Mouse (Mus musculus): ENCODE data around the gene Rbbp4. TPM values are rescaled to one million over a fixed set of nuclear protein-coding genes. Genes with fewer than 3 reads are reported as not detected.

Gene Rbbp4
- polyA plus RNA-seq (2012; rRNA removed): 46.1 and 51.5 TPM in 2 replicates

GRCm38 (mm10) chr4:129335216-129336074, at the start of gene Rbbp4, which contains the start of gene Zbtb8os:
TSS of gene Rbbp4 (minus strand) at chr4:129335370.
TSS of gene Zbtb8os (plus strand) at chr4:129335695.
- H3K36me3 ChIP-seq (ENCODE audit: control insufficient read depth, insufficient read depth, low read length): peaks cover 3% of the 10 kb centered on the region
- peak within 1 kb of the TSS; percentile 88 for H3K4me3 ChIP-seq (ENCODE audit: control insufficient read depth, low read depth, low read length)
- TF ChIP-seq POLR2A (IDR thresholded peaks at IDR 0.05; ENCODE audit: control insufficient read depth, low read depth, low read length) (peak; percentile 79), CTCF (IDR thresholded peaks at IDR 0.05; ENCODE audit: control insufficient read depth, insufficient read depth, insufficient replicate concordance, low read depth, low read length) (no peak)
- H3K4me1 ChIP-seq (ENCODE audit: control insufficient read depth, insufficient read depth, low read length): peaks cover 2% of the 10 kb centered on the region; the same call in 1 of the 2 replicates
- peak within 1 kb of the TSS; percentile 99 for H3K27ac ChIP-seq (ENCODE audit: control insufficient read depth, insufficient read depth, low read depth, low read length)
- H3K27me3 ChIP-seq (ENCODE audit: control insufficient read depth, insufficient read depth, low read length): no peaks in the 10 kb centered on the region

- no peaks in the 10 kb centered on the region for H3K27me3 ChIP-seq (ENCODE audit: control insufficient read depth, insufficient read depth, low read length)
- no peak overlapping the region for H3K27ac ChIP-seq (ENCODE audit: control insufficient read depth, insufficient read depth, low read depth, low read length)
- TF ChIP-seq POLR2A (IDR thresholded peaks at IDR 0.05; ENCODE audit: control insufficient read depth, low read depth, low read length) (no peak), CTCF (IDR thresholded peaks at IDR 0.05; ENCODE audit: control insufficient read depth, insufficient read depth, insufficient replicate concordance, low read depth, low read length) (no peak)
- H3K36me3 ChIP-seq (ENCODE audit: control insufficient read depth, insufficient read depth, low read length): no peaks in the 10 kb centered on the region
- peak overlapping the region; percentile 53 for H3K4me3 ChIP-seq (ENCODE audit: control insufficient read depth, low read depth, low read length)
- H3K4me1 ChIP-seq (ENCODE audit: control insufficient read depth, insufficient read depth, low read length): peaks cover 17% of the 10 kb centered on the region
Measured at GRCm38 (mm10) chr4:129384440-129384839, 49.3 kb upstream of the Rbbp4 start.

- Histone ChIP-seq H3K27ac (ENCODE audit: control insufficient read depth, insufficient read depth, low read depth, low read length) (no peak overlapping the region), H3K4me1 (ENCODE audit: control insufficient read depth, insufficient read depth, low read length) (peaks cover 17% of the 10 kb centered on the region), H3K36me3 (ENCODE audit: control insufficient read depth, insufficient read depth, low read length) (no peaks in the 10 kb centered on the region), H3K27me3 (ENCODE audit: control insufficient read depth, insufficient read depth, low read length) (no peaks in the 10 kb centered on the region), H3K4me3 (ENCODE audit: control insufficient read depth, low read depth, low read length) (peak overlapping the region; percentile 63)
- no peak for TF ChIP-seq CTCF (IDR thresholded peaks at IDR 0.05; ENCODE audit: control insufficient read depth, insufficient read depth, insufficient replicate concordance, low read depth, low read length)
Measured at GRCm38 (mm10) chr4:129383586-129383985, 48.4 kb upstream of the Rbbp4 start.

GRCm38 (mm10) chr4:129382488-129382887, 47.3 kb upstream of the Rbbp4 start:
- Histone ChIP-seq H3K4me3 (ENCODE audit: control insufficient read depth, low read depth, low read length) (peak overlapping the region; percentile 74), H3K36me3 (ENCODE audit: control insufficient read depth, insufficient read depth, low read length) (no peaks in the 10 kb centered on the region), H3K4me1 (ENCODE audit: control insufficient read depth, insufficient read depth, low read length) (peaks cover 20% of the 10 kb centered on the region), H3K27ac (ENCODE audit: control insufficient read depth, insufficient read depth, low read depth, low read length) (peak overlapping the region; percentile 51), H3K27me3 (ENCODE audit: control insufficient read depth, insufficient read depth, low read length) (no peaks in the 10 kb centered on the region)
- no peak for TF ChIP-seq POLR2A (IDR thresholded peaks at IDR 0.05; ENCODE audit: control insufficient read depth, low read depth, low read length)
- TF ChIP-seq CTCF (IDR thresholded peaks at IDR 0.05; ENCODE audit: control insufficient read depth, insufficient read depth, insufficient replicate concordance, low read depth, low read length): no peak

GRCm38 (mm10) chr4:129382029-129382428, 46.9 kb upstream of the Rbbp4 start:
- no peak for TF ChIP-seq CTCF (IDR thresholded peaks at IDR 0.05; ENCODE audit: control insufficient read depth, insufficient read depth, insufficient replicate concordance, low read depth, low read length)
- peak overlapping the region; percentile 74 for H3K4me3 ChIP-seq (ENCODE audit: control insufficient read depth, low read depth, low read length)
- no peaks in the 10 kb centered on the region for H3K27me3 ChIP-seq (ENCODE audit: control insufficient read depth, insufficient read depth, low read length)
- no peaks in the 10 kb centered on the region for H3K36me3 ChIP-seq (ENCODE audit: control insufficient read depth, insufficient read depth, low read length)
- H3K27ac ChIP-seq (ENCODE audit: control insufficient read depth, insufficient read depth, low read depth, low read length): peak overlapping the region; percentile 51
- H3K4me1 ChIP-seq (ENCODE audit: control insufficient read depth, insufficient read depth, low read length): peaks cover 20% of the 10 kb centered on the region

GRCm38 (mm10) chr4:129381148-129381547, 46.0 kb upstream of the Rbbp4 start:
- no peak overlapping the region for H3K27ac ChIP-seq (ENCODE audit: control insufficient read depth, insufficient read depth, low read depth, low read length)
- H3K27me3 ChIP-seq (ENCODE audit: control insufficient read depth, insufficient read depth, low read length): no peaks in the 10 kb centered on the region
- H3K36me3 ChIP-seq (ENCODE audit: control insufficient read depth, insufficient read depth, low read length): no peaks in the 10 kb centered on the region
- TF ChIP-seq POLR2A (IDR thresholded peaks at IDR 0.05; ENCODE audit: control insufficient read depth, low read depth, low read length) (no peak), CTCF (IDR thresholded peaks at IDR 0.05; ENCODE audit: control insufficient read depth, insufficient read depth, insufficient replicate concordance, low read depth, low read length) (no peak)
- H3K4me1 ChIP-seq (ENCODE audit: control insufficient read depth, insufficient read depth, low read length): peaks cover 20% of the 10 kb centered on the region
- H3K4me3 ChIP-seq (ENCODE audit: control insufficient read depth, low read depth, low read length): no peak overlapping the region

- no peak for TF ChIP-seq CTCF (IDR thresholded peaks at IDR 0.05; ENCODE audit: control insufficient read depth, insufficient read depth, insufficient replicate concordance, low read depth, low read length)
- no peak for TF ChIP-seq POLR2A (IDR thresholded peaks at IDR 0.05; ENCODE audit: control insufficient read depth, low read depth, low read length)
Measured at GRCm38 (mm10) chr4:129379805-129380204, 44.6 kb upstream of the Rbbp4 start.

More at GRCm38 (mm10) chr4:129379805-129380204, 44.6 kb upstream of the Rbbp4 start:
- H3K27me3 ChIP-seq (ENCODE audit: control insufficient read depth, insufficient read depth, low read length): no peaks in the 10 kb centered on the region
- no peak overlapping the region for H3K27ac ChIP-seq (ENCODE audit: control insufficient read depth, insufficient read depth, low read depth, low read length)
- H3K36me3 ChIP-seq (ENCODE audit: control insufficient read depth, insufficient read depth, low read length): no peaks in the 10 kb centered on the region
- peaks cover 20% of the 10 kb centered on the region for H3K4me1 ChIP-seq (ENCODE audit: control insufficient read depth, insufficient read depth, low read length)
- H3K4me3 ChIP-seq (ENCODE audit: control insufficient read depth, low read depth, low read length): no peak overlapping the region

Measured in testis, adult 2 months (tissue).